Mouse (Mus musculus) layer of hippocampus, postnatal 25 days (tissue): Measurements from ENCODE around the gene Pakap. TPM values are rescaled to one million over a fixed set of nuclear protein-coding genes. Genes with fewer than 3 reads are reported as not detected.

ENCODE experiments used
- DNase-seq, 2 experiments: peaks; one replicate each; pipeline ENCODE4 v3.0.0; 2022; ENCODE audit warnings: mixed read lengths in 2 of 2, low spot score in 1 of 2; ENCODE audit errors: extremely low spot score in 1 of 2
- total RNA-seq, 2 experiments: library from RNA; stranded (reverse); gene quantifications; 2 replicates each; pipeline ENCODE4 v1.2.3; 2021

Gene Pakap
- total RNA-seq, result 10 to 100 TPM; 23.4 to 28.3 TPM

DNA sequence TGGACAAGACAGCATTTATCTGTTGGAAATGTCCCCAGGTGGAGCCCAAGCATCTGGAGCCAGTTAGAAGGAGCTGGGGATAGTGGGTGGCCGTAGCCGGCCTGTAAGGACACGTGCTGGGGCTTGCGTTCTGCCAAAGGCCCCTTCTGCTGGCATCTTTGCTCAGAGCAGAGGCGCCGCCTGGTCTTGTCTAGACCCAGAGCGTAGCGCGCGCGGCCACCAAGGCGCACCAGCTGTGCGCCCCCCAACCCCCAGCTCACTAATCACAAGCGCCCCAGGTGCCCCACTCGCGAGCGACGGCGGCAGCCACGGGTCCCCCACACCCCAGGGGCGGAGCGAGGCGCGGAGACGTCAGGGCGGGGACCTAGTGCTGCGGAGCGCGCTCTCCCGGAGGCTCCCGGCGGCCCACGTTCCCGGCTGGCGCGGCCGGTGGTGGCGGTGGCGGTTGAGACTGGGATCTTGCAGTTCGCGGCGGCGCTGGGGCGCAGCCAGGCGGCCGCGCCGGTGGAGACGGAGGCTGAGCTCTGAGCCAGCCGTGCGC, at the start of gene Pakap:
Gene Pakap, plus strand, starts transcription at position 514 of the 541 bp plus-strand sequence.
- DNase-seq, result peak; percentile 60 to 68

DNA sequence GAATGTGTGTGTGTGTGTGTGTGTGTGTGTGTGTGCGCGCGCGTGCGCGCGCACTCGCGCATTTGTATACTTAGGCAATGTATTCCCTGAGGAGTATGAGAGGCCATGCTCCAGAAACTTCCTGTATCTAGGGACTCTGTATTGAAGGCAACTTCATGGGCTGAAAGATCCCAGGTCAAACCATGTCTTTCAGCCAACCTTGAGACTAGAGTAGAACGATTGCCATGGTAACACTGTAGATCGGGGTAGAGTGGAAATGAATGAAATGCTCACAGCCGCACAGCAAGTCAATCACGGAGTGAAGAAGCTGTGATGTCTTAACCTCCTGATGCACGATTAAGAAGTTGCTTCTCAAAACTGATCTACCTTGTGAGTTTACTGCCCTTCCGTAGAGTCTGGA, 44.5 kb upstream of the Pakap start:
- DNase-seq, result no peak

DNA sequence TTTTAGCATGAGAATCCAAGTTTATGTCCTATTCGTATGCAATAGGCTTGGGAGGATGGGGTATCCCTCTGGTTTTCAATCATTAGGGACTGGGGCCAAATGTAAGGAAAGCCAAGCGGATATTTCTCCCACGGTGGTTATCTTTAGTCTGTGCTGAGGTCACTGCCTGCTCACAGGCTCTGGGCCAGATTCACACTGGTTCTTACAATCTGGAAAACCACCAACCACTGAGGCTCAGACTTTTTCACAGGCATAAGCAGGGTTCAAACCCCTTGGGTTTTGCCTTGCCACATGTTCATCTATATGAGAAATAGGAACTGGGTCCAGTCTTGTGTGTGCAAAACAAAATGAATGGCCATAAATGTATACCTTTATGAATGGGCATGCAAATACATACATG, 43.5 kb upstream of the Pakap start:
- no peak for DNase-seq

DNA sequence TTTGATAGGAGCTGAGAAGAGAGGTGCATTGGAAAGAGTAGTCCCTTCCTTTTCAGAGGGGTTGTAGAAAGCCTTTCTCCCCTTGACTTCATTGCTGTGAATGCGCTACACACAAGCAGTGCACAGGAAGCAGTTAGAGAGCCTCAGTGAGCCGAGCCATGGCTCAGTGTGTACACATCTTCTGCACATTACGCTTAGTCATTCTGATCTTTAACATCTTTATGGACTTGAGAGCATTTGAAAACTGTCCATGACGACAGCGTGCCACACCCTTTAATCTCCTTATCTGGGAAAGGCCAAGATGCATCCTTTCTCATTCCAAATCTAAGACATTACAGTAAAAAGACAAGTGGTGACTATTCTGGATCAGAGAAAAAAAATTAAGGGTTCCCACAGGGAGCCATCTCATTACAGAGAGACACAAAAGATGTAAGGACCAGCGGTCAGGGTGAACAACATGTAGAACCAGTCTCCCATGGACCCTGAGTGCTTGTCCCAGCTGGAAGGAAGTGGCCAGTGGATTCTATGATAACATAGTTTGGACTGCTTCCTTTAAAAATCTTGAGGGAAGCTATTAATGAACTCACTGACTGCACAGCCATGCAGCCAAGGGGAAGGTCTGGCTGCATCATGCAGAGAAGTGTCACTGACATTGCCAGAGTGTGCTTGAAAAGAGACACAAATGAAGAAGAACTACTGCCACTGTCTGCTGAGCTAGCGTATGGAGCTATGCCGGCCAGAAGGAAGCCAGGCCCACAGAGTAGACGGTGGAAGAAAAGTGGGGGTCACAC, 42.6 kb upstream of the Pakap start:
- DNase-seq, result no peak

DNA sequence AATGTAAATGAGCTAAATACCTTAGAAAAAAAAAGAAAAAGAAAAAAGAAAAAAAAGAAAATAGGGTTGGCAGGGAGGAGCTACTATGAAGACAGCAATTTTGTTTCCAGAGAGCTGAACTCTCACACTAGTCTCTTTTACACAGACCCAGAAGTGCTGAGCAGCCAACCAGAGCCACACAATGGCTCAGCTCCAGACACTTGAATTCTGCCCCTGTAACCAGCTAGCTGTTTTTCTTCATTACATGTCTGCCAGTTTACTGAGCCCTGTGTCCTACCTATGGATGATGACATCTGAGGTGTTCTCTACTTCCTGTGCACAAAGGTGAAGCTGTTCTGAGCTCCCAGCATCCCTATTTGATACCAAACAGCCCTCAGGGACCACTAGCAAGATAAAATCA, 39.7 kb upstream of the Pakap start:
- no peak for DNase-seq

DNA sequence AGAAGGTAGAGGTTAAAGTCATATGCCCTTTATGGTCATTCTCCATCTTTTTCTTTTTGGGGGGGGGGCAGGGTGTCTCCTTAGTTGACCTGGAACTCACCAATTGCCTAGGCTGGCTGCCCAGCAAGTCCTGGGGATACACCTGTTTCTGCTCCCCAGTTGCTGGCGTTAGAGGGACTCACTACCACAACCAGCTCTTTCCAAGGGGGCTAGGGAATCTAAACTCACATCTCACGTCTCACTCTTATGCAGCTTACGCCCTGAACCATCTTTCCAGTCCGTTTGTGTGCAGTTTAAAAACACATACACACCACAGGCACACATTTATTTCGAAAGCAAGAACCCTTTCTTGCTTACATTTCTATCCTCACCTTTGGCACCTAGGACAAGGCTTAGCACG, 34.3 kb upstream of the Pakap start:
- DNase-seq, result no peak

DNA sequence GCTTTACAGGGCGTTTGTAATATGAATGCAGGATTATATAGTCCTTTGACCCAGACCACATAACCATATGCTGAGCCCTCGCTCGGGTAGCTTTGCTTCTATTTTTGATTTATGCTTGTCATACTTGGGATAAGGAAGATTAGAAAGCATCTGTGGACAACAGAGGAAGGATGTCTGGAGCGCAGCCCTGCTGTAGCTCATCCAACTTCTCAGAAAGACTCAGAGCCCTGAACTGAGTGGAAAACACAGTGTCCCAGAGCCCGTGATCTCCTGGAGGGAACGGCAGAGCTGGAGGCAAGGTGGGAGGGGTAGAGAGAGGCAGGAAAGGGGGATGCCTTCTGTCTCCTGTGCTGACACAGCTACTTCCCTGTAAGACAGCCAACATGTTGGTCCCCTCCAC, 33.7 kb upstream of the Pakap start:
- DNase-seq, result no peak

DNA sequence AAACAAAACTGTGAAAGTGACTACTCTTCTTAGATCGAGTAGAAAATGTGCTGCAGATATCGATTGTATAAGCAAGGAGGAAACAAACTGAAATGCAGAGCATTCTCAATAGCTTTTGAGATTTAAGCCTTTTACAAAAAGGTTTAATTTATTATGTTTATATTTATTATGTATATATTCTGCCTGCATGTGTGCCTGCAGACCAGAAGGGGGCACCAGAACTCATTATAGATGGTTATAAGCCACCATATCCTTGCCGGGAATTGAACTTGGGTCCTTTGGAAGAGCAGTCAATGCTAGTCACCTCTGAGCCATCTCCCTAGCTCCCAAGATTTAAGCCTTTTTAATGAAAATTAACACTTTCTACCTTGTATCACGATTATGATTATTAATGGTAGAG, 32.9 kb upstream of the Pakap start:
- DNase-seq, result no peak

DNA sequence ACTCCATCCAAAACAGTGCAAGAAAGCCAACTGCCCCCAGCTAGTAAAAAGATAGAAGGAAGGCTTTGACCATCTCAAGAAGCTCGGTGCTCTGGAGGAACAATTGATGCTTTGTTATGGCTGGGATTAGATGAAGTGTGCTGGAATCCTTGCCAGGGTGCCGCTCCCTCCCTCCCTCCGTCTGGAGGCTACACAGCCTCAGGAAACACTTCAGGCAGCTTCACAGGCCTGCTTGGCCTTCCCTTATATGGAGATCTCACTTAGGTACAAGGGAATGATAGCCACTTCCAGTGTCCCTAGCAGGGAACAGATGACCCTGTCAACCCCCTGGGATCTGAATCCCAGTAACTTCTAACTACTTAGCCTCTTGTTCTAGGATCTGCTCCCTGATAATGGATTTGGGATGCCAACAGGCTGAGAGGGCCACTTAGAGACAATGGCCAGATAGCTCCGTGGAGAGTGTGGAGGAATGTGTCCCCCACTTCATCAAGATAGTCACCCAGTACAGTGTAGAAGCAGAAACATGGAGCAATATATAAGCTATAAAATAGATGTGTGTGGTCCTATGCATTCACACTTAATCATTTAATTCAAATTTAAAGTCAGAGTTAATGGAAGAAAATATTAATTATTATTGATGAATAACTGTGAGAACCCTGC, 29.8 kb upstream of the Pakap start:
- DNase-seq, result no peak

DNA sequence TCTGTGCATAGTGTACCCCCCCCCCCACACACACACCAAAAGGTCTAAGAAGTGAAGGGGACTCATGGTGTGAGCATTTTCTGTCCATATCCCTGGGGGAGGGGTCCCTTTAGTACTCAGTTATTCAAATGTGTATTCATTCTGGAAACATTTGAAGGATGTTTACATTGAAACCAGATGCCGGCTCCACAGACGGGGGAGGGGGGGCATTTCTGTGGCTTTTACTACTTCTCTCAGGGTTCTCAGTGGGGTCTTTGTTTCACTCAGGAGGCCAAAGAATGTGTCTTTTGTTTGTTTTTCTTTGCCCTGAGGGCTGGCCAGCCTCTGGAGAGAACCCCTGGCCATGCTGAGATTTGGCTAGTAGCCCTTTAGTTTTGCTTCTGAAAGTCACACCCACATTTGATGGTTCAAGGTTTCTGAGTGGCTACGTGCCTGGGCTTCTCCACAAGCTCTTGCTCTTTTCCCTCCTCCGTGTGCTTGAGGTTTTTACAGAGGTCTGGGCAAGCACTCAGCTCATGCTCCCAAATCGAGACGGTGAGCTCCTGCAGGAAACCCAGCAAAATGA, 24.2 kb upstream of the Pakap start:
- DNase-seq, result no peak

DNA sequence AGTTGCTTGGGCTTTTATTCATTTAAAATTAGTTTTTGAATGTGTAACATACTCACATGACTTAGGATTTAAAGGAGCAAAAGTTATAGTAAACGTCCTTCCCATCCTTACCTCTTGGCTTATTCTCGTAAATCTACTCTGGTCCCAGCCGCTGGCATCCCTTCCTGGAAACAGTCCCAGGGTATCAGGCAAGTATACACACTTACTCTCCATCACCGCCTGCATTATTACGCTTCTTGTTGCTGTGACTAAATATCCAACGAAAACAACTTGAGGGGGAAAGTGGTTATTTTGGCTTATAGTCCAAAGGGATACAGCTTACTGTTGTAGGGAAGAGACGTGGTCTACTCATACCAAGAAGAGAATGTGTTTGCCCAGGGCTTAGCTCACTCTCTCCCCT, 20.2 kb upstream of the Pakap start:
- DNase-seq, result no peak

DNA sequence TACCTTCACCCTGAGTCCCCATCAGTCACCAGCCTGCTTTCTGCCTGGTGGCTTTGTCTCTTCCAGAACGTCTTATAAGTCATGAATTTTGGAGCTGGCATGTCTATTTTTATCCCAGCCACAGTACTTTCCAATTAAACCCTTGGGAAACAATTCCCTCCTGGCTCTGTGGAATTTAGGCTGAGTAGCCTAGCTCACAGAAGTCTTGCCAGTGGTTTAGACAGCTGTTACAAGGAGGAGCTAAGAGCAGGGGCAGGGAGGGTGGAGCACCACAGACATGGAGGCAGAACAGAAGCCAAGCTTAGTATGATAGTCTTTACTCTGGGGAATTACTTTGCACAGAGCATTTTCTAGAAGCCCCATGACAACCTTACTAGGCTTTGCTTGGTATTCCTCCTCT, 17.8 kb upstream of the Pakap start:
- no peak for DNase-seq

DNA sequence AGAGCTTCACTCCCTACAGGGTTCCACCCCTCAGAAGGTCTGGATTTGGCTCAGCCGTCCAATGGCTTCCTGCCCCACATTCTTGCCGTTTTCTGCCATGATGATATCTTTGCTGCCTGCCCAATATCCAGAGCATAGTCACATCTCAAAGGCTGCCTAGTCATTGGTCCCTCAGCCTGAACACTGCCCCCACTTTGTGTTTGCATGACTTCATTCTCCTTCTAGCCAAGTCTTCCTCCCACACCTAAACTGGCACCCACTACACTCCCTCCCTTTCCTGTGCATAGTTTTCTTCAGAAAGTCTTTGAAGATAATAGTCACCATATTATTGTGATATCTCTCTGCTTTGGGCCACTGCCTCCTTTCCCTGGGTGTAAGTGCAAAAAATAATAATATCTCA, 10.9 kb upstream of the Pakap start:
- no peak for DNase-seq

DNA sequence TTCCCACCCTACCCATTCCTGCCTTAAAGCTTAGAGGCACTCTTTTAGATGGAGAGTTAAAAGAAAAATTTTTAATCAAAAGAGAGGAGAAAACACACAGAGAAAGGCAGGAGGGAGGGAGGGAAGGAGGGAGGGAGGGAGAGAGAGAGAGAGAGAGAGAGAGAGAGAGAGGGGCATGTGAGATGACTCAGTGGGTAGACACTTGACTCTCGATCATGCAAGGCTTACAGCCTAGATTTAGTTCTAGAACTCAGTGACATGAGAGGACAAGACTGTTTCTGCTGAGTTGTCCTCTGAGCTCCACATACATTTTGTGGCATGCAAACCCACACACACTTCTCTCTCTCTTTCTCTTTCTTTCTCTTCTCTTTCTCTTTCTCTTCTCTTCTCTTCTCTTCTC, 8.5 kb upstream of the Pakap start:
- no peak for DNase-seq

DNA sequence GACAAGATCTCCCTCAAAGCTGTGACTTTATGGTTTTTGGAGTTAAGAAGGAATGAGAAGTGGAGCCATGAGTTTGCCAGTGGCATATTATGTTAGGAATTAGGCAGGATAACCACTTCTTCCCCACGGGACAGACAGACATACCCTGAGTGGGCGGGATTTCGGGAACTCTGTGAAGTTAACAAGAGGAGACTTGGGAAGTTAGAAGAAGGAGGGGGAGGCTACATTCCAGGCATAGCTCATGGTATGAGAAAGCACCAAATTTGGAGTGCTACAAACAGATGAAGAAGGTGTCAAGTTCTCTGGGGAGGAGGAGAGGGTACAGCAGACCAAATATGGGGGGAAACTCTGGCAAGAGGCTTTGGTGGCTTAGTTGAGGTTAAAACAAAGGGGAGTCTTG, 8.0 kb upstream of the Pakap start:
- DNase-seq, result no peak

DNA sequence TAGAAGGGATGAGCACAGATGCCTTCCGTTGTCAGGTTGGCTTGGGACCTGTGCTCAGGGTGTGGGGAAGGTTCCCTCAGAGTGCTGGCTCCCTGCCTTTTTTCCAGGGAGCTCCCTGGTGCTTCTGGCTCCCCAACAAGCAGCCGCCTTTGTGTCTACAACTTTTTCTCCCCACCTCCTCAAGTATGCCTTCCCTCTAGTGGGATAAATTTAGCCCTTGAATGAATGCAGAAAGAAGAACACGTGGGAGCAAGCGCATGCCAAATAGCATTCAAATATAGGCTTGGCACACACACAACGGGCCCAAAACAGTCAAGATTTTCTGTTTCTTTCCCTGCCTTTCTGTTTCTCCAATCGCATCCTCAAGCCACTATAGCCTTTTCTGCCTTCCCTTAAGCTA, 6.9 kb upstream of the Pakap start:
- DNase-seq, result no peak

DNA sequence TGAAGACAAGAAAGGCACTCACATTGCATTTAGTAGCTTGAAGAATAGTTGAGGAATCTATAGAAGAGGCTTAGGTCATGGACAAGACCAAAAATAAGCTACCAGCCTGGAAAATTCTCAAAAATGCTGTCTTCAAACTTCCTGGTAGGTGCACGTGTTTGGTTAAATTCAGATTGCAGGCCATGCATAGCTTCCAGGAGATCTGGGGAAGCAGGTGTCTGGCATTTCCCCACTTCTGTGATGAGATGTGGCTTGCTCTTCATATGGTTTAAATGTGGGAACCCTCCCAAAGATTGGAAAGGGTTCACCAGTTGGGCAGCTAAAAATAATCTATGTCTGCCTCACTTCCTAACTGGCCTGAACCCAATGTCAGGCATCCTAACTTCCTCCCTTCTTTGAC, 2.7 kb upstream of the Pakap start:
- no peak for DNase-seq

DNA sequence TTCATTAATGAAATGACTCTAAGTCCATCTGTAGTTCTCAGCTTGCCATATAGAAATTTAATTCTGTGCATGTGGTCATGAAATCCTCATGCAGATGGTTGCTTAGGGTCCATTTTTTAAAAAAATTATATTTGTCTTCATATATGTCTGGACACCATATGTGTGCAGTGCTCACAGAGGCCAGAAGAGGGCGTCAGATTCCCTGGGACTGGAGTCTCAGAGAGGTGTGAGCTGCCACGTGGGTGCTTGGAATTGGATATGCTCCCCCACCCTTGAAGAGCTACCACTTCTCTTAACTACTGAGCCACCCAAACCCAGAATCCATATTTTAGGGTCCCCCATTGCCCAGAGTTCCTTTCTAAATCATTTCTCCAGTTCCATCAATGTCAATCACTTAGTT, 2.2 kb upstream of the Pakap start:
- no peak for DNase-seq

DNA sequence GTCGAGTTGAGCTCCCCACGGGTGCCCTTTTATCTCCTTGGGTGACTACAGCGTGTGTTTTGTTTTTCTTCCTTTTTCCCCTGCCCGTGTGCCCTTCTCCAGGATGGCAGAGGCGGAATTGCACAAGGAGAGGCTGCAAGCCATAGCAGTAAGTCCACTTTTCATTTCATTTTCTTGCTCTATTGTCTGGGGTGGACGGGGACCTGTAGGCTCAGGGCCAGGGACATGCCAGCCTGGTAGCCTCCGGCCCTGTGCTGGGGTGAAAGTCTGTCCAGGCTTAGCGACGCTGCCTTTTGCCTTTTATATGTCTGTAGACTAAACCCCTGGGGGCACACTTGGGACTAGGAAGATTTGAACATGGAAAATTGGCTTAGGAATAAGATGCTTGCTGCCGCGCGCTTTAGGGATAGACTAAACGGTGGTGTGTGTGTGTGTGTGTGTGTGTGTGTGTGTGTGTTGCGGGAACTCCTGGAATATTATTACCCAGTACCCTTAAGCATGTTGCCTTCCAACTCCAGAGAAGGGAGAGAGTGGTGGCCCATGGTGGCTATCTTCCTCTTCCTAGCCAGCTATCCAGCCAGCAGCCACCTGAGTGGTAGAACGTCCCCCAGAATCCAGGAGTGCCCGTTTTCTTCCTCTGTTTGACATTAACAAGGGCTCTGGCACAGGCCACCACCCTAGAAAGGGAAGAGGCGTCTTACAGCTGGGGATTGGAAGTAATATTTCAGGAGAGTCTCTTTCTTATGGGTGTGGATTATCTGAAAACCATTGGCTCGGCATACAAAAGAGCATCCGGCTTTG, 489 bp downstream of the Pakap start:
- no peak for DNase-seq

DNA sequence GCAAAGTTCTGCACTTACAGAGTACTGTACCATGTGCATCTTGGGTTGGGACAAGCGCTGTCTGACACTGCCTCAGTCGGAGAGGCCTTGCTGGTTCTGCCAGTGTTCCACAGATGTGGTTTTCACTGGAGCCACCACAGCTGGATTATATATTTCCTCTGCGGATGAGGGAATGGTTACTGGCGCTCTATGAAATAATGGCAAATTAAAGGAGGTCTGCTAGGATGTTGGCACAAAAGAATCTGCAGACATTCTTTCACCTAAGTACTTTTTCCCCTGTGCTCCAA, 1.0 kb downstream of the Pakap start:
- no peak for DNase-seq

DNA sequence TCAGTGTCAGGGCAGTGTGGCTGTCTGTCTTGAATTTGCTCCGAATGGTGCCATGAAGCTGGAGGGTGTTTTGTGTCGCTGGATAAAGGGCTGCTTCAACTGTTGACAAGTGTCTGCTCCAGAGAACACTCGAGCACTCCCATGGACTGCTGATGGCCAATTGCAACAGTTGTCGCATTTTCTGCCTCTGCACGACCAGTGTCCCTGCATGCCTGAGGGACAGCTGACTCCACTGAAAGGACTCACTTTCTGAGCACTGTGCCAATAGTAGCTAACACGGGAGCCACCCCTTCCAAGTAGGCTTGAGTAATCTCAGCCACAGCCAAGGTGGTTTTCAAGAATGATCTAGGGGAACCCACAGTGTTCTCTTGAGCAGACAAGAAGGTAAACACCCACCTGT, 1.7 kb downstream of the Pakap start:
- DNase-seq, result no peak
